Mouse (Mus musculus) forebrain, embryonic 13.5 days (tissue): ENCODE results near the gene Maml3. TPM values are rescaled to one million over a fixed set of nuclear protein-coding genes. Genes with fewer than 3 reads are reported as not detected.

Experiments
- ATAC-seq: fragments of 200-750 bp; cut with Nextera tagmentation; 2 replicates; pipeline ENCODE4 v1.8.0; 2017
- H3K27ac ChIP-seq: fragments of 300-500 bp; sonication (generic); 2 replicates; pipeline ENCODE4 v1.5.1; 2015; ENCODE audit warnings: inconsistent platforms, mild to moderate bottlenecking, moderate library complexity
- H3K27me3 ChIP-seq: fragments of 300-500 bp; sonication (generic); 2 replicates; pipeline ENCODE4 v1.6.1; 2015; ENCODE audit warnings: mild to moderate bottlenecking, inconsistent platforms
- H3K36me3 ChIP-seq: fragments of 300-500 bp; sonication (generic); 2 replicates; pipeline ENCODE4 v1.6.1; 2015; ENCODE audit warnings: mild to moderate bottlenecking, inconsistent platforms; ENCODE audit not compliant: poor library complexity, severe bottlenecking
- H3K4me1 ChIP-seq: fragments of 300-500 bp; sonication (generic); 2 replicates; pipeline ENCODE4 v1.6.1; 2015; ENCODE audit warnings: inconsistent platforms
- H3K4me2 ChIP-seq: fragments of 300-500 bp; sonication (generic); 2 replicates; pipeline ENCODE4 v1.6.1; 2015; ENCODE audit warnings: inconsistent platforms, mild to moderate bottlenecking, moderate library complexity
- H3K4me3 ChIP-seq: fragments of 300-500 bp; sonication (generic); 2 replicates; pipeline ENCODE4 v1.5.1; 2015; ENCODE audit warnings: mild to moderate bottlenecking, inconsistent platforms
- H3K9ac ChIP-seq: fragments of 300-500 bp; sonication (generic); 2 replicates; pipeline ENCODE4 v1.6.1; 2015; ENCODE audit warnings: mild to moderate bottlenecking, inconsistent platforms
- H3K9me3 ChIP-seq: fragments of 300-500 bp; sonication (generic); replicated peaks from 2 replicates; pipeline ENCODE4 v1.6.1; 2016; ENCODE audit warnings: inconsistent platforms
- WGBS: fragments of 180-500 bp; shearing (Covaris S2); methylation state at CpG from one replicate; pipeline ENCODE4 v1.1.7; 2015; 5-methylcytosine and 5-hydroxymethylcytosine counted together
- polyA plus RNA-seq: library from polyadenylated mRNA; unstranded; fragments of >200 nt; fragmentation: Nextera tagmentation; extraction: Ambion mirVana; gene quantifications from 2 replicates; pipeline ENCODE4 v1.2.1, GENCODE M21; 2015

The Maml3 gene
- polyA plus RNA-seq, 1 experiment from 2014 or later = 5.4 TPM

DNA sequence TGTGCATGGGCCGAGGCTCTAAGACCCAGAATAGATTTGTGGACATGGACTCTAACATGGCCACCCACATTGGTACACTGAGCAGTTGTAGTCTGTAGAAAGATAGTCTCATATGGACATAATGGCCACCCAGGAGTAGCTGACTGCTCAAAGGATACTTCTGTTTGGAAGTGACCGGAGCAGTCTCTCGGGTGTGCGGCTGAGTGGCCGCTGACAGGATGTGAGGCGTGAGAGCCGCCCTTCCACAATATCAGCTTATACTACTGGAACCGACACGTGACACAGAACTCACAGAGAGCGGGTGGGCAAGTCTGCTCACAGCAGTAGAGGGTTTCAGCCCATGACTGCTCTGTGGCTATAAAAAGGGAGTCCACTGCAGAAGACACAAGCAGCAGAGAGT, 283.3 kb downstream of the Maml3 start:
- 91% methylated on average over 10 of the region's 10 CpGs for WGBS
- no peak overlapping the region for H3K9ac ChIP-seq
- ATAC-seq = no peak
- no peak overlapping the region for H3K27ac ChIP-seq
- H3K4me3 ChIP-seq = no peak overlapping the region
- peaks cover 26% of the 10 kb centered on the region for H3K4me1 ChIP-seq
- H3K27me3 ChIP-seq = no peaks in the 10 kb centered on the region
- no peak overlapping the region for H3K4me2 ChIP-seq
- H3K9me3 ChIP-seq = no peaks in the 10 kb centered on the region
- no peaks in the 10 kb centered on the region for H3K36me3 ChIP-seq

DNA sequence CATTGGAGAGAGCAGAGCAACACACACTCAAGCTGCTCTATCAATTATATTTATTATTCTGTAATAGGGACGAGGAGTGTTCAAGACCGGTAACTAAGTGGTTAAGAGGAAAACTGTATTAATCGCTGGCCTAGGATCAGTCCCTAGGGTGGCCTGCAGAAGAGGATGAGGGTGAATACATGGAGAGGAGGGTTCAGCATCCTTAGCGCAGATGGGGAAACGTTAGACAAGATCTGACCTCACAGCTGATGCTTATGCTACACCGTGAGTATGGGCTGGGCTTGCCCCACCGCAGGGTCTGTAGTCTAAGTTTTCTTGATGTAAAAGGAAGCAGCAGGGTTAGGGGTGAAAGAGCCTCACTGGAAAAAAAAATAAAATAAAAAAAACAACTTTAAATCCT, 285.8 kb downstream of the Maml3 start:
- no peaks in the 10 kb centered on the region for H3K36me3 ChIP-seq
- no peak overlapping the region for H3K4me2 ChIP-seq
- ATAC-seq = no peak
- no peak overlapping the region for H3K9ac ChIP-seq
- H3K9me3 ChIP-seq = no peaks in the 10 kb centered on the region
- H3K27me3 ChIP-seq = no peaks in the 10 kb centered on the region
- no peak overlapping the region for H3K4me3 ChIP-seq
- WGBS = 66% methylated on average over 7 of the region's 7 CpGs
- peaks cover 25% of the 10 kb centered on the region for H3K4me1 ChIP-seq
- 0 out of 2 replicates have a peak overlapping the region, but pooled peaks have one; percentile 61 for H3K27ac ChIP-seq

DNA sequence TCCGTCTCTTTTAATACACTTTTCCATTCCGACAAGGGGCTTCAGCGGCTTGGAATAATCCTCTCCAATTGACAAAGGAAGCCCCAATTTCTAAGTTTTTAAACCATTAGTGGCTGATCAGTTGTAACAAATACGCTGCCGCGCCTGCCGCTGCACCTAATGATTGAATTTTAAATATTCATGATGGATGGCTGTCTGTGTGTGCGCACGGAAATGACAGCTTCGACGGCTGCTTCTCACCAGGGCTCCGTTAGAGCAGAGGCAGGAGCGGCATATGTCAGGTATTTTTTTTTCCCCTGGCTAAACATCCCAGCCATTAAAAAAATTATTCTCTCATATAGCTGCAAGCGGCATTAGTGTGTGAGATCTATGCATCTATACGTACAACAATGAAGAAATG, 287.0 kb downstream of the Maml3 start:
- H3K27me3 ChIP-seq = no peaks in the 10 kb centered on the region
- peak overlapping the region; percentile 54 for H3K27ac ChIP-seq
- no peaks in the 10 kb centered on the region for H3K36me3 ChIP-seq
- peaks cover 27% of the 10 kb centered on the region for H3K4me1 ChIP-seq
- no peak overlapping the region for H3K4me3 ChIP-seq
- WGBS = 9% methylated on average over 15 of the region's 15 CpGs
- no peaks in the 10 kb centered on the region for H3K9me3 ChIP-seq
- H3K9ac ChIP-seq = no peak overlapping the region
- peak; percentile 55; the same call in 1 of the 2 replicates for ATAC-seq
- peak overlapping the region; percentile 43 for H3K4me2 ChIP-seq

DNA sequence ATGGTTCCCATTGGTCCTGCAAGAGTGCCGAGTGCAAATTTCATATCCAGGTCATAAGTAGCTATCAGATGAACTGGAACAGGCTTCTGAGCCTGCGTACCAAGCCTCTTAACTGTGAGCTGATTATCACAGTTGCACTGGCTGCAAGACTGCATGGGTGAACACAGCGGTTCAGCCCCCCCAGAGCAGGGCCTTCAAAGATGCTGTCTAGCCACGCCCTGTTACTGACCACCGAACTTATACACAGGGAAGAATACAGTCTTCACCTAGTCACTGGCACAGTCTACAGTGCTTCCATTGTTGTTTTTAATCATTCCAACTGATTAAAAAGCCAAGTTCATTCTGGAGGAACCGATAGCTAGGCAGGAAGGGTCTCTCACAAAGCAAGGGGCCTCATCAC, 287.5 kb downstream of the Maml3 start:
- Histone ChIP-seq H3K27ac (peak overlapping the region; percentile 54), H3K27me3 (no peaks in the 10 kb centered on the region), H3K4me2 (peak overlapping the region; percentile 43; the same call in 1 of the 2 replicates), H3K4me3 (no peak overlapping the region), H3K9me3 (no peaks in the 10 kb centered on the region), H3K9ac (no peak overlapping the region), H3K4me1 (peaks cover 33% of the 10 kb centered on the region), H3K36me3 (no peaks in the 10 kb centered on the region)
- 43% methylated on average over 6 of the region's 6 CpGs for WGBS
- peak; percentile 48; the same call in 1 of the 2 replicates for ATAC-seq

DNA sequence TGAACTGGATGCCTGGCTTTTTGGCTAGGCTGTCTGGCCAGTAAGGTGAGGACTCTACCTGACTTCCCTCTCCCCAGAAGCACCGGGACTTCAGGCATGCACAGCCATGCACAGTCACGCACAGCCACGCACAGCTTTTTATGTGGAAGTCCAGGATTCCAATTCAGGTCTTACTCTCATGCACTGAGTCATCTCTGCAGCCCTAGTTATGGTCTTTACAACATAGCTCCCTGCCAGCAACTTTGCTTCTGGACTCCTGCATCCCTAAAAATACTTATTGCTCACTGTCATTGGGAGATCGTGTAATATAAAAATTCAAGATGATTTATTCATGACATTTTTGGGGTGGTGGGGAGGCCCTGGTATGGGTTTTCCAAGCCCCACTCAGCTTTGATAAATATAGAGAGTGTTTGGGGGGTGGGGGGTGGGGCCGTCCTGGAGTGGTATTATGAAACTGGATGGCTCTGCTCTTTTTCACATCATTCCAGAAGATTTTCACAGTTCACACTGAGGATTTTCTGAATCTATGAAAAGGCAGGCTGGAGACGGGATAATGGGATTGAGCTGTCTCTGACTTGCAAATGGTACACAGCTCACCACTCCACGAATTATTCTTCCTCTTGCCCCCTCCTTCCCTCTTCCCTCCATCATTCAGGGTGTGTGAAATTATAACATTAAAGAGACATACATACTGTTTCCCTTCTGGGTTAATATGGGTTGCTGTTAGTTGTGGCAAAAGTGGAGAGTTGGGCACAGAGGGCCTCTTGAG, 288.2 kb downstream of the Maml3 start:
- no peaks in the 10 kb centered on the region for H3K36me3 ChIP-seq
- no peak overlapping the region for H3K4me2 ChIP-seq
- H3K9ac ChIP-seq = no peak overlapping the region
- no peaks in the 10 kb centered on the region for H3K27me3 ChIP-seq
- H3K4me1 ChIP-seq = peaks cover 34% of the 10 kb centered on the region
- 73% methylated on average over 7 of the region's 7 CpGs for WGBS
- H3K27ac ChIP-seq = peak overlapping the region; percentile 54; the same call in 1 of the 2 replicates
- no peaks in the 10 kb centered on the region for H3K9me3 ChIP-seq
- ATAC-seq = no peak
- H3K4me3 ChIP-seq = no peak overlapping the region

DNA sequence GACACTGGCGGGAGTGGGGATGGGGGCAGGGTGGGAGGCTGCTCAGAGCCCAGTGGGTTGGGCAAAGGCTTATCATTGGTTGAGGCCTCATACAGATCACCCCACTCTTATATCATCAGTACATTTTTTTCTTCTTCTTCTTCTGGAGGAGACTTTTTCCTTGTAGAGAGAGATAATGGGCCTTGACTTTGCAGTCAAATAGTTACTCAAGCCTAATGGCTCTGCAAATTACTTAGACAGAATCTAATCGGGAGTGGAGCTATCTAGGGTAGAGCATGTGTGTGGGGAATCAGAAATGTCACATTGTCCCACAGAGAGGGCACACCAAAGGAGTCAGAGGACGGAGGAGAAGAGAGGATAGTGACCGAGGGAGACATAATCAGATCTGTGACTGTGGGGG, 290.8 kb downstream of the Maml3 start:
- ATAC-seq = no peak
- Histone ChIP-seq H3K27me3 (no peaks in the 10 kb centered on the region), H3K4me3 (no peak overlapping the region), H3K27ac (no peak overlapping the region), H3K9me3 (no peaks in the 10 kb centered on the region), H3K9ac (no peak overlapping the region), H3K4me2 (no peak overlapping the region), H3K4me1 (peaks cover 48% of the 10 kb centered on the region), H3K36me3 (no peaks in the 10 kb centered on the region)
- WGBS = 87% methylated on average over 4 of the region's 4 CpGs

DNA sequence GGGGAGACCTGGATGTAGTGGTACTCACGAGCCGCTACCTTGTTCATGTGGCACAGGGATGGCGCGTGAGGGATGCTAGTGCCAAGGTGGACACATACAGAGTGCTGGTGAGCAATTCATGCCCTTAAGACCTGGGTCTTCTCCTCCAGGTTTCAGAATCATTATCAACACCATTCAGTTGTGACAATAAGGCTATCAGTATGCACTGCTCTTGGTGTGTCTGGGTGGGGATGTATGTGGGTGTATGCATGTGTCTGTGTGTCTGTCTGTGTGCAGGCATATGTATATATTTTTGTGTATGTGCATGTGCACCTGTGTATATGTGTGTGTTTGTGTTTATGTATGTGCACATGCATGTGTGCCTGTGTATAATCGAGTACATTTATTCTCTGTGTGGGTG, 291.7 kb downstream of the Maml3 start:
- no peaks in the 10 kb centered on the region for H3K9me3 ChIP-seq
- no peak overlapping the region for H3K4me3 ChIP-seq
- H3K27me3 ChIP-seq = no peaks in the 10 kb centered on the region
- H3K36me3 ChIP-seq = no peaks in the 10 kb centered on the region
- H3K4me1 ChIP-seq = peaks cover 48% of the 10 kb centered on the region
- no peak overlapping the region for H3K9ac ChIP-seq
- ATAC-seq = no peak
- H3K4me2 ChIP-seq = no peak overlapping the region
- H3K27ac ChIP-seq = no peak overlapping the region; the same call in 1 of the 2 replicates
- 96% methylated on average over 5 of the region's 5 CpGs for WGBS

DNA sequence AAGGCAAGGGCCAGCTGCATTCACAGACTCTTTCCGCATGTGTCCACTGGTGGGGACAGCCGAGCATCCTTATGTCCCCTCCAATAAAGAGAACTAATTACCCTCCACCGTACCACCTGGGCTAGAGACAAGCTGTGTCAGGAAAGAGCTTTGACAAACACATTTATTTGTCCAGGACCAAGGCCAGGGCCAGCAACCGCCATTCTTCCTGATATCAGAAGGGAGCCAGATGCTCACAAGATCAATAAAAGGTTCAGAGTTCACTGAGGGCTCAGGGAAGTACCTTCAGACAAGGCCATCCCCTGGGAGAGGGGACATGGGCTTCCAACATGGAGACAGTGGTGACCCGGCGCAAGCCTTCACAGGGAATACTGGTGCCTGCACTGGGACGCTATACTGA, 294.1 kb downstream of the Maml3 start:
- H3K9me3 ChIP-seq = no peaks in the 10 kb centered on the region
- H3K9ac ChIP-seq = no peak overlapping the region
- H3K27me3 ChIP-seq = no peaks in the 10 kb centered on the region
- H3K27ac ChIP-seq = no peak overlapping the region
- no peaks in the 10 kb centered on the region for H3K36me3 ChIP-seq
- WGBS = 61% methylated on average over 7 of the region's 7 CpGs
- no peak for ATAC-seq
- peaks cover 47% of the 10 kb centered on the region for H3K4me1 ChIP-seq
- no peak overlapping the region for H3K4me2 ChIP-seq
- H3K4me3 ChIP-seq = no peak overlapping the region

DNA sequence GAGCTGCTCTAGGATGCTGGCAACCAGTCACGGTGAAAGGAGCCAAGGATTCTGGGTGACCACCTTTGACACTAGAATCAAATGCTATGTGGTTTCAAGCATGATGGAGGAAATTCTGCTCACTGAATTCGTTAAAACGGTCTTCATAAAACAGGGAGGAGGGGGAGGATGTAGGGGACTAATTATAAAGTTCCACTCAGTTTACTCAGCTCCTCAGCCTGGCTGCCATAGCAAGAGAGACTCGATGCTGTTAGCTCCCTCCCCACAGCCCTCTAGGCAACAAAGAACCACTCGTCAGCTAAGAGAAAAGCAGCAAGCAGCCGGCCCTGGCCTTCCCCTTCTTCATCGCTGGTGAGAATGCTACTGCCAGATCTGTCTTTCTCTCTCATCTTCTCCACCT, 295.1 kb downstream of the Maml3 start:
- no peaks in the 10 kb centered on the region for H3K27me3 ChIP-seq
- whole genome bisulfite sequencing = 19% methylated on average over 7 of the region's 7 CpGs
- H3K4me3 ChIP-seq = no peak overlapping the region
- H3K36me3 ChIP-seq = no peaks in the 10 kb centered on the region
- H3K4me2 ChIP-seq = no peak overlapping the region
- H3K27ac ChIP-seq = peak overlapping the region; percentile 74
- H3K4me1 ChIP-seq = peaks cover 56% of the 10 kb centered on the region
- ATAC-seq = peak; percentile 33; the same call in 1 of the 2 replicates
- no peak overlapping the region for H3K9ac ChIP-seq
- no peaks in the 10 kb centered on the region for H3K9me3 ChIP-seq

DNA sequence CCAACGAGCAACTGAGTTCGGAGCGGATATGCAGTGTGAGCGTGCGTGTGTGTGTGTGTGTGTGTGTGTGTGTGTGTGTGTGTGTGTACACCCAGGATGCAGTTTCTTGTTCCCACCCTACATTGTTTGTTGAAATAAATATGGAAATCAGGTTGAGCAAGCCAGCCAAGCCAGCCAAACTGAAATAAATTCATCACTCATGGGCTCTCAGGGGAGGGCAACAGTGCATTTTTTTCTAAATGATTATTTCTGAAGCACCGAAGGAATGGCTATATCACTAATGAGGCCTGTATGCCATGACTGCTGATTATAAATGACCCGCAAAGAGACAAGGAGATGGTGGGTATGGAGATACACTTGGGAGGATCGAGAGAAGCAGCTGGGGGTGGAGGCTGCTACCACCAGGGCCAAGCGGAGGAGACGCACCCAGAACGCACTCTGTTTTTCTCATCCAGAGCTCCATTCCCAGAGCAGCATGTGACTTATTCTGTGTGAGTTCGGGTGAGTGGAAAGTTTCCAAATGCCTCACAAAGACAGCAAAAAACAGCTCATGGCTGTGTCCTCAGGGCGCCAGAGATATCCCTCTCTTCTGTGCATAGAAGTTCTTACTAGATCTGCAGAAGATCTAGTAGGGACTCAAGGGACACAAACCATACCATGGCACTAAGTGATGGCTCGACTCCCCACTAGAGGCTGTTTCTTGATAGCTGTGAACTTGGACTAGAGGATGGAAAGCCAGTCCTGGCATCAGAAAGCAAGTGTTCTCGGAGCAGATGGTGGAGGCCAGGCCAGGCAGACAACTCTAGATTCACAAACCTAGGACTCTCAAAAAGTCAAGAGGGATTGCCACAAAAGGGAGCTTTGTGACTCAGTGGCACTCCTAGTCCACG, 296.6 kb downstream of the Maml3 start:
- Histone ChIP-seq H3K27me3 (no peaks in the 10 kb centered on the region), H3K4me3 (no peak overlapping the region), H3K27ac (peak overlapping the region; percentile 22), H3K36me3 (no peaks in the 10 kb centered on the region), H3K4me1 (peaks cover 72% of the 10 kb centered on the region), H3K9ac (no peak overlapping the region), H3K4me2 (no peak overlapping the region), H3K9me3 (no peaks in the 10 kb centered on the region)
- 0 out of 2 replicates have a peak, but pooled peaks have one; percentile 5 for ATAC-seq
- 75% methylated on average over 16 of the region's 16 CpGs for WGBS

DNA sequence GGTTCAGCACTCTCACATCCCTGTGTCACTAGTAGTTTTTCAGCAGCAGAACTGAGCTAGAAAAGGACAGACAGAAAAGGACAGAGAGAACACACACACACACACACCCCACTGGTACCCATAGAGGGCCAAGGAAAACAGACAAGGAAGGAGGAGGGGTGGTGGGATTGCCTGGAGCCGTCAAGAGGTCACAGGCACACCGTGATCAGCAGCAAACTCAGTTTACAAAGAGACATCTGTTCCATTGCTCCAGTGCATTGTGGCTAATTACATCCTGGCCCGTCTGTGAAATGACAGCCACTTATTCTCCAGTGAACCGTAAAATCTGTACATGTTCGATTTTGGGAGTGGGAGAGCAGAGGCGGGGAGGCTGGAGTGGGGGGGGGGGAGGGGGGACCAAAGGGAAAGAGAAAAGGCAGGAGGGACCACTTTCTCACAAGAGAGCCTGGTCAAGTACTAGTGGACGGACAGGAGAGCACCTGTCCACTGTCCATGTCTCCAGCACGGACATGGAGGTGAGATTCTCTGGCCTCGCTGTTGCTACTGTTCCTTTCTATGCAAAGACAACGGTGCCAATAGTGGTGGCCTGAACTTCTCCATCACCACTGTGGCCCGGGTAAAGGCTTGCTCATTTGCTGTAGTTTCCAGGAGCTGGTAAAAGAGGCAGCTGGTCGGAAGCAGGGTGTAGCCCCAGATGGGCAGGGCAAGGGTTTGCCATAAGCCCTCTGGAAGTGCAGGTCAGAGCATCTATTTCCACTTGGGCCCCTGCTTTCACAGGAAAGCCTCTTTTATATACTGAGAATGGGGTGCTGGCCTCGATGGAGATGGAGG, 299.2 kb downstream of the Maml3 start:
- Histone ChIP-seq H3K36me3 (no peaks in the 10 kb centered on the region), H3K9ac (no peak overlapping the region), H3K4me2 (peak overlapping the region; percentile 27), H3K4me1 (peaks cover 67% of the 10 kb centered on the region), H3K27ac (peak overlapping the region; percentile 79), H3K4me3 (no peak overlapping the region), H3K9me3 (no peaks in the 10 kb centered on the region), H3K27me3 (no peaks in the 10 kb centered on the region)
- peak; percentile 81 for ATAC-seq
- 7% methylated on average over 13 of the region's 13 CpGs for WGBS
